9 mouse cellular contexts compared by ENCODE assay signal in genomic region chr4:57543692-57544256, GRCm38 (mm10). TPM values are rescaled to one million over a fixed set of nuclear protein-coding genes. Genes with fewer than 3 reads are reported as not detected.
DNase-seq lines count a peak whose midpoint lies in the region; ATAC-seq and TF ChIP-seq lines count a peak whose summit lies in the region.
"Had no signal": no experiment of that assay in that cellular context is flagged by ENCODE, and none has a peak within 500 bp of the region (broad histone marks: within the 10 kb centered on the region; RNA-seq: fewer than 3 reads in every experiment).

No protein-coding gene starts in this region.

- peak overlapping the region; percentile 39 for H3K4me2 ChIP-seq in kidney, embryonic 16.5 days (replicated peaks; ENCODE audit: low read depth, low read length)
- peak overlapping the region; percentile 38 for H3K4me2 ChIP-seq in stomach, embryonic 16.5 days (ENCODE audit: low read depth, low read length)
- H3K4me2 ChIP-seq: liver, embryonic 13.5 days had no signal

- TF ChIP-seq POLR2A in lung, adult 2 months (IDR thresholded peaks at IDR 0.05; ENCODE audit: borderline replicate concordance, extremely low read depth, low read depth, low read length), result no peak

- no peak for DNase-seq in kidney, postnatal 14 days
- peak; percentile 81 for DNase-seq in Patski (ENCODE audit: low read depth, low spot score)
- DNase-seq in forebrain, embryonic 10.5 days (ENCODE audit: extremely low spot score, low spot score), result peak; percentile 78
- DNase-seq in lung, adult 2 months, result peak; percentile 25
- DNase-seq in cerebellum, postnatal 25 days, result no peak
- DNase-seq in thymus, postnatal 10 days (ENCODE audit: low spot score in 2 of 2), result no peak
- DNase-seq: liver, embryonic 13.5 days had no signal

- peaks cover 11% of the 10 kb centered on the region for H3K4me1 ChIP-seq in kidney, embryonic 16.5 days (ENCODE audit: insufficient read depth, low read length)
- H3K4me1 ChIP-seq in forebrain, embryonic 10.5 days, result peaks cover 20% of the 10 kb centered on the region
- H3K4me1 ChIP-seq in lung, adult 2 months (ENCODE audit: control insufficient read depth, insufficient read depth, low read length), result peaks cover 3% of the 10 kb centered on the region; the same call in 1 of the 2 replicates
- H3K4me1 ChIP-seq in stomach, embryonic 16.5 days (ENCODE audit: control insufficient read depth, insufficient read depth, low read length), result peaks cover 12% of the 10 kb centered on the region
- H3K4me1 ChIP-seq: liver, embryonic 13.5 days had no signal

- H3K4me3 ChIP-seq in kidney, embryonic 16.5 days (ENCODE audit: low read length), result no peak overlapping the region; the same call in 1 of the 2 replicates
- H3K4me3 ChIP-seq in forebrain, embryonic 10.5 days, result peak overlapping the region; percentile 6; the same call in 1 of the 2 replicates
- H3K4me3 ChIP-seq in lung, adult 2 months (replicated peaks; ENCODE audit: extremely low read depth, low read depth, low read length), result no peak overlapping the region
- H3K4me3 ChIP-seq in stomach, embryonic 16.5 days (replicated peaks; ENCODE audit: low read length), result 0 out of 2 replicates have a peak overlapping the region, but pooled peaks have one; percentile 7
- H3K4me3 ChIP-seq: liver, embryonic 13.5 days had no signal

- H3K27me3 ChIP-seq in kidney, embryonic 16.5 days (ENCODE audit: insufficient read depth, low read length), result no peaks in the 10 kb centered on the region
- no peaks in the 10 kb centered on the region for H3K27me3 ChIP-seq in Patski
- H3K27me3 ChIP-seq in forebrain, embryonic 10.5 days (ENCODE audit: poor library complexity, severe bottlenecking), result no peaks in the 10 kb centered on the region
- no peaks in the 10 kb centered on the region for H3K27me3 ChIP-seq in stomach, embryonic 16.5 days (ENCODE audit: control insufficient read depth, insufficient read depth, low read length)
- H3K27me3 ChIP-seq: liver, embryonic 13.5 days had no signal

- H3K27ac ChIP-seq in kidney, embryonic 16.5 days (ENCODE audit: low read length), result peak overlapping the region; percentile 72
- H3K27ac ChIP-seq in forebrain, embryonic 10.5 days, result peak overlapping the region; percentile 84
- peak overlapping the region; percentile 74 for H3K27ac ChIP-seq in stomach, embryonic 16.5 days (ENCODE audit: low read length)
- H3K27ac ChIP-seq: liver, embryonic 13.5 days had no signal

- POLR2A ChIA-PET in Patski (lab: Charles Lee), result no interaction called here

- H3K36me3 ChIP-seq in kidney, embryonic 16.5 days (ENCODE audit: insufficient read depth, low read length), result no peaks in the 10 kb centered on the region
- no peaks in the 10 kb centered on the region for H3K36me3 ChIP-seq in forebrain, embryonic 10.5 days (replicated peaks)
- no peaks in the 10 kb centered on the region for H3K36me3 ChIP-seq in stomach, embryonic 16.5 days (ENCODE audit: control insufficient read depth, insufficient read depth, low read length)
- H3K36me3 ChIP-seq: liver, embryonic 13.5 days had no signal

- no peaks in the 10 kb centered on the region for H3K9me3 ChIP-seq in kidney, embryonic 16.5 days (ENCODE audit: low read length)
- H3K9me3 ChIP-seq in forebrain, embryonic 10.5 days, result no peaks in the 10 kb centered on the region
- H3K9me3 ChIP-seq in stomach, embryonic 16.5 days (replicated peaks; ENCODE audit: control insufficient read depth, low read length), result no peaks in the 10 kb centered on the region
- H3K9me3 ChIP-seq: liver, embryonic 13.5 days had no signal

- ATAC-seq in kidney, embryonic 16.5 days (ENCODE audit: low FRiP score, low TSS enrichment), result peak; percentile 66
- ATAC-seq in Patski, result peak; percentile 21
- ATAC-seq in stomach, embryonic 16.5 days (ENCODE audit: insufficient read depth, low FRiP score), result peak; percentile 74; the same call in 1 of the 2 replicates

- no peak for TF ChIP-seq CTCF in Patski (IDR thresholded peaks at IDR 0.05)
- no peak for TF ChIP-seq CTCF in lung, adult 2 months (IDR thresholded peaks at IDR 0.05; ENCODE audit: insufficient read depth, low read length)

- under 1% methylated on average over 6 of the region's 6 CpGs for WGBS in kidney, embryonic 16.5 days
- 10% methylated on average over 6 of the region's 6 CpGs for WGBS in forebrain, embryonic 10.5 days
- WGBS in lung, adult 2 months, result 5% methylated on average over 6 of the region's 6 CpGs
- 2% methylated on average over 6 of the region's 6 CpGs for WGBS in stomach, embryonic 16.5 days

- in situ Hi-C loops in Patski (cut with MboI; ENCODE audit: low pct_unique_long_range_greater_than_20kb), result no loop called here

- peak overlapping the region; percentile 29; the same call in 1 of the 2 replicates for H3K9ac ChIP-seq in kidney, embryonic 16.5 days (replicated peaks; ENCODE audit: low read length)
- peak overlapping the region; percentile 44; the same call in 1 of the 2 replicates for H3K9ac ChIP-seq in stomach, embryonic 16.5 days (ENCODE audit: low read length)
- H3K9ac ChIP-seq: liver, embryonic 13.5 days had no signal

- CTCF ChIA-PET in Patski (lab: Charles Lee), result no interaction called here

RNA-seq across cellular contexts. Expression of gene Pakap, which starts 24.2 kb away (rescaled TPM):
- polyA plus RNA-seq in kidney, embryonic 16.5 days (2015; fragmentation: Nextera tagmentation; extraction: Ambion mirVana), result 21.4 and 21.8 TPM in 2 replicates
- polyA plus RNA-seq in Patski (2021), result 1.6 TPM
- 17.5 and 22.6 TPM in 2 replicates for polyA plus RNA-seq in forebrain, embryonic 10.5 days (2016; fragmentation: Nextera tagmentation; extraction: Ambion mirVana)
- 1.6 and 2.7 TPM in 2 replicates for polyA plus RNA-seq in lung, adult 2 months (2012; rRNA removed)
- polyA plus RNA-seq in stomach, embryonic 16.5 days (2015; fragmentation: Nextera tagmentation; extraction: Ambion mirVana), result 25.7 and 27.5 TPM in 2 replicates

Comparison
In these comparisons a context has a peak if more than half of its experiments do, and no peak if none do; other contexts are left out.
1. ATAC-seq: peak in every context shown above with its lines; median percentile 74 in stomach, embryonic 16.5 days; 66 in kidney, embryonic 16.5 days; 21 in Patski.
2. H3K4me3 ChIP-seq: peak in forebrain, embryonic 10.5 days (single experiment) and stomach, embryonic 16.5 days (single experiment); none in kidney, embryonic 16.5 days (single experiment) and lung, adult 2 months (single experiment).
3. DNase-seq: peak in Patski (single experiment), forebrain, embryonic 10.5 days (single experiment) and lung, adult 2 months (single experiment); none in kidney, postnatal 14 days (single experiment), cerebellum, postnatal 25 days (0 of 2) and thymus, postnatal 10 days (0 of 2).
4. Peak in every context shown above with its lines, with median percentiles within 50 percentile points of each other: H3K27ac ChIP-seq.